Mouse (Mus musculus) layer of hippocampus, postnatal 10 days (tissue): ENCODE results near the gene Tgfbr2. TPM values are rescaled to one million over a fixed set of nuclear protein-coding genes. Genes with fewer than 3 reads are reported as not detected.

Source experiments
- DNase-seq, 2 experiments: peaks; one replicate each; pipeline ENCODE4 v3.0.0; 2021; ENCODE audit warnings: low spot score in 2 of 2
- total RNA-seq, 2 experiments: library from RNA; stranded (reverse); gene quantifications; 2 replicates each; pipeline ENCODE4 v1.2.3; 2021

Tgfbr2 gene
- total RNA-seq, 2 experiments from 2014 or later = 12.4 to 14.0 TPM

DNA sequence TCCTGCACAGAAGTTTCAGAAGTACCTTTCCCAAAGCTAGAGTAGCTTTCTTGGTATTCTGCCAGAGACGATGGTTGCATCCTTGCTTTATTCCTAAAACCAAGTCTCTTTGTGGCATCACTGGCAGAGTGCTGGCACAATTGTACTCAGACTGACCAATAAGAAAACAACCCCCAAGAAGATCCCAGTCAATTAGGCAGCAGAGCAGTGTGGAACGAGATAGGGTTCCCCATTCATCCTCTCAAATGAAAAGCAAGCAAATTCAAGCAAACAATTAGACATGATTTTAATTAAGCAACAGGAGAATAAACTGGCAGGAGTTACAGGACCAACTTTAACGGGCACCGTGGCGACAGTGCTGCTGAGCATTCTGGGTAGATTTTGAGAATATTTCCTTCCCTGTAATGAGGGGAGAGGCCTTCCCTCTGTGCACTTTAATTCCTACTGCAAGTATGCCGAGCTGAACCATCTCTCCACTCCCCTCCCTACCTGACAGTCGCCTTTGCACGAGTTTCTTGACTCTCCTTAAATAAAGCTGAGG, 56.8 kb downstream of the Tgfbr2 start:
- DNase-seq = no peak

DNA sequence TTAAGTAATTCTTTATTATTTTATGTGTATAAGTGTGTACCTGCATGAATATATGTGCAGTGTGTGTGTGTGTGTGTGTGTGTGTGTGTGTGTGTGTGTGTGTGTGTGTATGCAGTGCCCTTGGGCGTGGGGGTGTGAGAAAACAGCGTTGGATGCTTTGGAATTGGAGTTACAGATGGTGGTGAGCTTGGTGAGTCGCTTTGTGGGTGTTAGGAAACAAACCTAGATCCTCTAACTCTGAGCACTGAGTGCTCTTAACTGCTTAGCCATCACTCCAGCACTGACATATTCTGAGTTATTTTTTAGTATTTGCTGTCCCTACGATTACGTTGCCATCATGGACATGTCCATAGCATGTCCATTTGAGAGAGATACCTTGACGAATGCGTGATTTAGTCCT, 59.3 kb downstream of the Tgfbr2 start:
- no peak for DNase-seq

DNA sequence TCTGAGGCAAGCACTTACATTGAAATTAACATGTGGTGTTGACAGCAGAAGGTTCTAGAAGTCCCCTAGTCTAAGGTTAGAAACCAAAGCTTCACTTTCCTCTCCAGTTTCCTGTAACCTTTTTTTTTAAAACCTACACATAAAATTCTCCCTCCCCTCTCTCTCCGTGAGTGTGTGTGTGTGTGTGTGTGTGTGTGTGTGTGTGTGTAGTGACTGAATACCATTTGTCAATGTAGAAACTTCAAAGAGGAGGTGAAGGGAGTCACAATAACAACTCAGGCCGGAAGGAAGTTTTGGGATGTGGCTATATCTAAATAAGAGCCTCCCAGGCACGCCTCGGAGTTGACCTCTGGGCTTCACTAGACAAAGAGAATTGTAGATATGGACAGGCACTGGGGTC, 60.8 kb downstream of the Tgfbr2 start:
- DNase-seq = no peak

DNA sequence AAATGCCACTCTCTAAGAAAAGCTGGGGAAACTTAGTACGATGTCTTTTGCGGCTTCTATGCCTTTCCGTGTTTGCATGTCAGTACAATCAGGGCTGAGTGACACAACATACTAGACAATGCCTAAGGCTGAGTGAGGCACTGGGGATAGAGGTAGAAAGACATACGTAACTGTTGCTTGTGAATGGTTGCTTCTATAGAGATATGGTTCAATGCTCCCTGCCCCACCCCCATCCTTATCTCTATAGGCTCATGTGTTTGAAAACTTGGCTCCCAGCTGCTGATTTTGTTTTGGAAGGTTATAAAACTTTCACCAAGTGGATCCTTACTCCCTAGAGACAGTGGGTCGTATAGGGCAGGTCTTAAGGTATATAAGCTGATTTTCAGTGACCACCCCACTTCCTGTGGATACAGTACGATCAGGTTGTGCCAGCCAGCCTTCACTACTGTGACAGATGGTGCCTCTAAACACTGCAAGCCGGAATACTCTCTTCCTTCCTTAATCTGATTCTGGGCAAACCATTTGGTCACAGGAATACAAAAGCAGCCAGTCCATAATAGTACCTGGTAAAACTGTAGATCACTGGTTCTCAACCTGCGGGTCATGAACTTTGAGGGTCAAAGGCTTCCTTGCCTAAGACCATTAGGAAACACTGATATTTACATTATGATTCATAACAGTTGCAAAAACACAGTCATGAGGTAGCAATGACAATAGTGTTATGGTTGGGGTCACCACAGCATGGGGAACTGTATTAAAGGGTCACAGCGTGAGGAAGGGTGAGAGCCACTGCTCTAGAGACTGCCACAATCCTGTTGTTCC, 63.8 kb downstream of the Tgfbr2 start:
- DNase-seq = no peak

DNA sequence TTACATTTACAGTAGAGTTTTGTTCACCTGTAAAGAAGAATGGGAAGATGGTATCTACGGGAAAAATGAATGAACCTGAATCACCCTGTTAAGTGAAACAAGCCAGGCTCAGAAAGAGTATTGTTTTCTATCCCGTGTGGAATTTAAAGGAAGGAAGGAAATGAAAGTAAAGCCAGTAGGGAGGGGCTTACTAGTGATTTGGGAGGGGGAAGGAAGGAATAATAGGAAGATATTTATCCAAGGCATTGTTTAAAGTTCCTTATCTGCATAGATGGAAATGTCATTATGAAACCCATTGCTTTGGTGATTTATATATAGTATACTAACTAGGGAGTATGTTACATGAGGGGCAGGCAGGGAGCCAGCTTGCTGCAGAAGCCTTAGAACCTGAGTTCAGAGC, 66.4 kb downstream of the Tgfbr2 start:
- DNase-seq = no peak

DNA sequence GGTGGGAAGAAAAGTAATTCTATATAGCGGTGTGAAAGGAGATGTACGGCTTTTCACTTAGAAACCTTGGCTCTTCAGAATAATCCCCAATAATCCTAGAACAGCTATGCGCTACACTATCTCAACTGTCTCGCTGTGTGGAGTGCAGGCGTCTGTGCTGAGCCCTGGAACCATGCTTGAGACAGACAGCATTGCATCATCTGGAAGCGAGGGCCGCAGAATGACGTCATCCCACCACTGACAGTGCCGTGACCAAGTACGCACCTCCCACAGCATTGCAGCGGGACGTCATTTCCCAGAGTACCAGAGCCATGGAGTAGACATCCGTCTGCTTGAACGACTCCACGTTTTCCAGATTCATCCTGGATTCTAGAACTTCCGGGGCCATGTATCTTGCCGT, 70.4 kb downstream of the Tgfbr2 start:
- no peak for DNase-seq

DNA sequence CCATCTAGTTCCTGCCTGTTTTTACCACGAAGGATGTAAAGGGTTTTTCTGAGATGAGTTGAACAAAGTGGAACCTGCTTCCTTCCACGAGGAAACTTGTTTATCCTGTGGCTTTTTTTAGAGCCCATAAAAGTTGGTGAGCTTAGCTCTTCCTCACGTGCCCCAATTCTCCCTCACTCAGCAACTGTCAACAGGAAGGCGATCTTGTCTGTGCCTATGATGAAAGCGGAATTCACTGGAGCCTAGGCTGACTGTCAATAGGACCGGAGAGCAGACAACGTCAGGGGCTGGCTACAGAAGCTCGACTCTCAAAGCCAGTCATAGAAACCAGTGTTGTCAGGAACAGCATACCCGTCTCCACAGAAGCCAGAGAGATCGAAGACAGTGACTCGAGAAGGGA, 73.3 kb downstream of the Tgfbr2 start:
- no peak for DNase-seq

DNA sequence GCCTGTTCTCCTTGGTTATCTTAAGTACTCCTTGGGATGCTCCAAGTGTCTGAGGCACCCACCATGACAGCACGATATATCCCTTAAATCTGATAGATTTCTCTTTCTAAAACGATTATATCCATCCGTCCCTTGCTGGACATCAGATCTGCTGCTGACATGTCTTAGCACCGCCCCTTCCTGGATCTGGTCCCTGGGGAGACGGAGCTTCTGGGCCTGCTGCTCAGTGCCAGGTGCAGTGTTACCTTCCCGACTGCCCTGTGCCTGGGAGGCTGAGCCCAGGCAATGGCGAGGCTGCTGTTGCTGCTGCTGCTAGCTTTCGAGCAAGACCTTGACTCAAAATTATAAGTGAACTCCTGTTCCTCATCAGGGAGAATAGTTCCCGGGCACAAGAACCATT, 75.1 kb downstream of the Tgfbr2 start:
- no peak for DNase-seq

DNA sequence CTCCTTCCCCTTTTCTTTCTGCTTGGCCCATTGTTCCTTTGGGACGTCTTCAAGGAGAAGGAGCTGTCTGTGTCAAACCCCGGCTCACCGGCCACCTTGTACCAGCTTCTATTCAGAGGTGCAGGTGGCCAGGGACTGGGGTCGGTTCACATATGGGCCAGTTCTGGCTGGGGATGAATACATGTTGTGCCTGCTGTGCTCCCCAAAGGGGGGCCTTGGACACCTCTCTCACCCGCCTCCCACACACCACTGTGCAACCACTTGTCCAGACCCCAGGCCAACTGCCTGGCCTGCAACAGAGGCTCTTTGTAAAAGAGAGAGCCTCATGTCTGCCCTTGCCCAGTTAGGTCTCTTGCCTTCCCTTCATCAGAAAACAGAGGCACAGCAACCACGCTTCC, 75.6 kb downstream of the Tgfbr2 start:
- DNase-seq = peak in 1 of 2 experiments; percentile 42

DNA sequence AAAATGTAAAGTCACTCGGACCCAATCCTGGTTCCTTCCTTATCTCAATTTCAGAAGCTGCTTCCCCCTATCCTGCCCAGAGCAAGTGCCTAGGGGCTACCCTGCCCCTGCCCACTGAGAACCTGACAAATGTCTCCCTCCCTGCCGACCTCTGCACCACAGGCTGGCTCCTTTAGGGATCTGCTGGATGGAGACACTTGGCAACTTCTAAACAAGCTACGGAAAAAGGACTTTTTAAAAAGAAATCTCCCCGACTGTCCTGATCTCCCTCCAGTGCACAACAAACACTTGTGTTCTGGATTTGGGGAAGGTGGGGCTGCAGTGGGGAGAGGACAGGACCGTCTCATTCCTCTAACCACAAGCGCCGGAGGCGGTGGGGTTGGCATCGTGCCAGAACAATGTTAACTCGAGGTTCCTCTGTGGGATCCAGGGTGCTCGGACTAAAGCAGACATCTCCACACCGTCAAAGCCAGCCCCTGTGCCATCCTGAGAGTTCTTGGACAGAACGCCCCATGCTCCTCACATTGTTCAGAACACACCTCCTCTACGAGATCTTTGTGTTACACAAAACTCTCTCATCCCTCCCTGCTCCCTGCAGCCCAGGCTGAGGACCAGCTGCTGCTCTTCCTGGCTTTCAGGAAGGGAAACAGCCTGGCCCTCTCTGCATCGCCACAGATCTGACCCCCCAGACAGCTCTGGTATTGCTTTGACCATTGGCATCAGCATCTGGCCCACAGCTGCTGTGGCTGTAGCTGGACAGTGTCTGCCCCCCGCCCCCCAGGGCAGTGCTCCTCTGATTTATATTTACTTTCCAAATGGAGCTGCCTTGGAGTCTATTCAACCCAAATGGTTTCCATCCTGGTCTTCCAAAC, 76.2 kb downstream of the Tgfbr2 start:
- DNase-seq = peak; percentile 64 to 67

DNA sequence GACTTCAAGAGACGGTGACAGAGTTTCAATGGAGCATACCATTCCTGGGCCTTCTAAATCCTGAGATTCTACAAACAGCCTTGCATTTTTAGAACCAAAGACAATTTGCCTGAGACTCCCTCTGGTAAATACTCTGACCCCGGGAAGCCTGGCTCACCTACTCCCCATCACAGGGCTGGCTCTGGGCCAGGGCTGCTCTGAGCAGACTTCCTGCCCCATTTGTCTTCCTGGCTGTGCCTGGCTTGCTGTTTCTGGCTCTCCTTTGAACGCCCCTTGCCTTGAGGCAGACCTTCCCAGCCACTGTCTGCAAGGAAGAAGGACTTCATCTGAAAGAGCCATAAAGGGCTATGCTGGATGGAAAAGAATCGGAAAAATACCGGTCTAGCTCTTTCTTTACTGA, 83.2 kb downstream of the Tgfbr2 start:
- DNase-seq = no peak

DNA sequence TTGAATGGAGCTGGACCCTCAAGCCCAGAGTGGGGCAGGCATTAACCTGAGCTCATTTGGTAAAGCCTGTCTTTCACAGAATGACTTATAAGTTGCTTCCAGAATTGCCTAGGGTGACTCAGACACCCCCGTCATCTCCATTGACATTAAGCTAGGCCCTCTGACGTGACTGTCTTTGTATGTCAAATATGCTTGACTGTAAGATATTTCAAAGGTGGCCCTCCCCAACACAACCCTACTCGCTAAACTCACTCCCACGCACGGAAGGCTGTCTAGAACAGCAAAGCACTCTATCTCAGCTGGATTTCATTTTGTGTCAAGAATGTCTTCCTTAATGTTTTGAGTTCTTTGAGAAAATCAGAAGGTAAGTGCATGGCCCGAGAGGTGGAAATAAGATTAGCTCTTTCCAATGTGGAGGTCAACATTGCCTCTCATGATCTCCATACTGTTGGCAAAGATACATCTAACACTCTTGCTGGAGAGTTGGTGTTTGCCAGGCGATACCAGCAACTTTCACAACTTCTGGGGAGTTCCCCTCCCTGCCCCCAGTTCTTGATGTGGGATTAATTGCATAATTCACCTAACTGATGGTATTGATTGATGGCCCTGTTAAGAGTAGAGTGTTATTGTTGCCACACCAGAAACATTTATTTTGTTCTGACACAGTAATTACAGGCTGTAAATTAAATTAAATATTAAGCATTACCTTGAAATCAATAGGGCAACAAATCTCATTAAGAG, 83.9 kb downstream of the Tgfbr2 start:
- DNase-seq = no peak

DNA sequence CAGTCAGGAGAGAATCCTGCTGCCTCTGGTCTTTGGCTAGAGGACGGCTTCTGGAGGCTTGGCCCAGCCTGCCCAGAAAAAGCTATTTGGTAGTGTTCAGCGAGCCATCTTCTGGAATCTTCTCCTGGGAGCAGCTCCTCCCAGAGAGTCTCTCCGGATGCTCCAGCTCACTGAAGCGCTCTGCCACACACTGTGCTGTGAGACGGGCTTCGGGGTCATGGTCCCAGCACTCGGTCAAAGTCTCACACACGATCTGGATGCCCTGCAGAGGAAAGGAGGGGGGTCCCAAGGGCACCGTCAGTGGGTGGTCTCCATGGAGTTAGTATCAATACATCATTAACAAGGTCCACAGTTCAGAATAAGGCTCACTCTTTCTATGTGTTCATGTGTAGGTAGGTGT, 84.9 kb downstream of the Tgfbr2 start:
- no peak for DNase-seq

DNA sequence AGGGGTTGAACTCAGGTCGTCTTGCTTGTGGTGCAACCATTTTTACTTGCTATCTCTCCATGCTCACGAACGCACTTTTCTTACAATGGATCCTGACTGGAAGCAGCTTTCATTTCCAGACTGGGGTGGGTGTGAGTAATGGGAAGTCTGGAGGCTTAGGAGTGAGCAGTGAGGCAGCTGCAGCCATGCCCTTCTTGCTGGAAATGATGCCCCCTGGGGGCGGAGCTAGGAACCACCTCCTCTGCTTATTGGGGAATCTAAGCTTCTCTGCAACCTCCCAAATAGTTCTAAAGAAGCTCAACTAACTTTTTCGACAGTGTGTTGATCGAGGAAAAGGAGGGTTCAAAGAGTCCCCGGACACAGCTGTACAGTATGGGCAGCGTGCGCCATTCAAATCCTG, 86.2 kb downstream of the Tgfbr2 start:
- DNase-seq = peak in 1 of 2 experiments; percentile 26

DNA sequence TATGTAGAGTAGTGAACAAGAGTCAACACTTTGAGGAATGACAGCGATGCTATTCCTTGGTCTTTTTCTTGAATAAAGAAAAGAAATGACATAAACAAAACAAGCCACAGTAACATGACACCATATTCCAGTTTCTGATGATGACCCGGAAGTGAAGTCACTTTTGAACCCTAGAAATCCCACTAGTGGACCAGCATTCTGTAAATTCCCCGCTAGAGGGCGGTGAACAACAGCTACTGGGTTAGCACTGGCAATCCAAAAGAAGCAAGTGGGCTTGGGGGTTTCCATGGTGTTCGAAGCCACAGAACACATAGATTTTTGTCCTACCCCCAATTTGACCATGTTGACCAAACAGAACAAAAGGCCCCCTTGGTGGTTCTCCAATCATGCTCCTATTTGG, 87.3 kb downstream of the Tgfbr2 start:
- DNase-seq = peak; percentile 79 to 80

DNA sequence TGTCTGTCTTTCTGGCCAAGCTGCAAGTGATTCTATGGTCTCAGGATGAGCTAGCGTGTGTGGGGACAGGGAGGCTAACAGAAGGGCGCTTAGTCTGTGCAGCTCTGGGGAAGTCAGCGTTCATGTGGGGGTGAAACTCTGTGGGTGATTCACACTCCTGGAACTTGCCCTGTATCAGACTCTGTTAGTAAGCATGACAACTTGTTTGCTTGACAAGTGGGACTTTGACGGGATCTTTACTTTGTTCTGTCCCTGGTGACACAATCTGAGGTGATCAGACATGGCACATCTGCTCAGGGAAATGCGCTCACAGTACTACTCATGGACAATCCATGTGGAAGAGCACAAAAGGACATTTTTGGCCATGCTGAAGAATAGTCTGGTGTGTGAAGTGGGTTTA, 87.9 kb downstream of the Tgfbr2 start:
- no peak for DNase-seq

DNA sequence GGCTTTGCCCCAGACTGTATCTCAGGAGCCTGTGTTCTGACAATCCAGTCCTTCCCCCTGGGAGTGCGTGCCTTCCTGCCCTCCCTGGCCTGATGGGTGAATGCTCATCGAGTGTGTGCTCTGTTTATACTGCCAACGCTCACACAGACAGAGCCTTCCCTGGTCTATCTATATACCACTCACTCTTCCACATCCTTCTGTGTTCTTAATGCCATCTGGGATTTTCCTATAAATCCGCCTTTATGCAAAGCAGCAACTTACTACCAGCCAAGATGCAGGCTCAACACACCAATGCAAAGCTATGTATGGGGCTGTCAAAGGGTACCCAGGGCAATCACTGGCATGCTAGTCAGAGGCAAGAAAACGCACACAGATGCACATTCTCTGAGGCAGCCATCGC, 89.2 kb downstream of the Tgfbr2 start:
- DNase-seq = no peak

DNA sequence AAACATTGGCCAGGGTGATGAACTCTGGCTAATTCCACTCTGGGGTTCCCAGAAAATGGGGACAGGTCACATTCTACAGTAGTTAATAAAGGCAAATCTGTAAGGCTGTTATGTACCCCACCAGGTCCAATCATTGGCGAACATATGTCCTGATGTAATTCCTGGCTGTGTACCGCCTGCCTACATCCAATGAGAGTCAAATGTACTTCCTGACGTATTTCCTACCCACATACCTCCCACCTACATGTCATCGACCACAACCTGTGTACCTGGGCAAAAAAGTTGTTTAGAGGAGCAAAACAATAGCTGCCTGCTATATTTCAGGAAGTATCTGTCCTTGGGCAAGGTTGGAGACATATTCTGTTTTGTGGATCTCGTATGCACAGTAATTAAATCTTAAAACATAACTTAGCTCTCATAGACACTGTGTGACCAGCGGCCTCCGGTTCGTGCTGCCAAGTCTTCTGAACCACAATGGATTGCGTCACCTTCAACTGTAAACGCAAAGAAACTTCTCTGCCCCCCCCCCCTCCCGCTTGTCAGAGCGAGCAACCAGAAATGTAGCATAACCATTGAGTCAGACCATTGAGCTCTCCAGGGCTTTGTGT, 90.7 kb downstream of the Tgfbr2 start:
- no peak for DNase-seq

DNA sequence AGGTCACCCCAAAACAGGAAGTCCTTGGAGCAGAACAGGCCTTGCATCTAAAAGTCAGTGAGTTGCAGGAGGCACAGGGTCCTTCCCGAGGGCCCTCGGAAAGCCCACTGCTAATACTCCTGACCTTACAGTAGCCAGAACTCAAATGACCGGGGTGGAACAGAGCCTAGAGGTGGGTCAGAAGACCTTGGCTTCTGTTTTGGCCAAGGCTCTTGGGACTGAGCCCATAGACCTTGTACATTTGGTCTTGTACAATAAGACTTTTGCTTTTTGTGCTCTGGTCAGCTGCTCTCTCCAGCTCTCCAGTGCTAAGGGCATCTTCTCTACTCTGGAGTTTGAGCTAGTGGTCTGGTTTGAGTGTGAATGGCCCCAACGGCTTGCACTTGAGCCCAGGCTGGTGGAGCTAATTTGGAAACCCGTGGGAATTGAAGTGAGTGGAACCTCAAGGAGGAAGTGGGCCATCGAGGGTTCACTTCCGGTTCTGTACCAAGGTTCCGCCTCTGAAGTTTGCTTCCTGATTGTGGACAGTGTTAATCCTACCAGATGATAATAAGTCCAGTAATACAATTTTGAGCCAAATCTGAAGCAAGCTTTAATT, 91.3 kb downstream of the Tgfbr2 start:
- DNase-seq = no peak

DNA sequence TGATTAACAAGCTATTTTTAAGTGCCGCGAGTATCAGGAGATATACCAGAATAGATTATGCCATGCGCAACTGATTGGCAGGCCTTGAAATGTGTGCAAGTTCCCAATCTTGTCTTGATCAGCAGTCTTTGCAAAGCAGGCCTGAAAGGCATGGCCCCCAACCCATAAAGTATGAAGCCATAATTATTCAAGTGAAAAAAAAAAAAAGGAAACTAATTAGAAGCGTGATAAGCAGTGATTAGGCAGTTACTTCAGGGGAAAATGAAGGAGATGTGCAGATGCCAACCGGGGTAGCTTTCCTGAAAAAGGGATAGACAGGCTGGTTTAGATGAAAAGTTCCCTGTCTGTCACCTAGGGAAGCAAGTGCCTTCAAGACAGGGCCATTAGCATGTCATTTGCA, 91.9 kb downstream of the Tgfbr2 start:
- no peak for DNase-seq

DNA sequence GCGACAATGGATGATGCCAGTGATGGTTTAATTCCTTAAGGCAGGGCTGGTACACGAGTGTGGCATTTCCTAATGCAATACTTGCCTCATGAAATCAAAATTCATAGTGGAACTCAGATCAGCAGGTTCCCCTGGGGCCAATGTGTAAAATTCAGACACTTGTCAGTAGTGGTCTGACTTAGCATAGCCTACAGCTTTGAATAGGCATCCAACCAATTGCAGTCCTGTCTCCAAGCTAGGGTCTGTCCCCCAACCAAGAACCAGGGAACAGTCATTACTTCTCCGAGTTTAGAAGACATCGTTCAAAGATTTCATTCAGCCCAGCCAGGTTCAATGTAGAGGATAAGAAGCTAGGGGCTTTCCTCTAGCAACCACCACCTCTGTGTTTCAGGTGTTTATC, 93.4 kb downstream of the Tgfbr2 start:
- no peak for DNase-seq
